In genomic region chr3:64141878-64142508, GRCm38 (mm10) we compare ENCODE assay signal across 27 mouse cellular contexts. TPM values are rescaled to one million over a fixed set of nuclear protein-coding genes. Genes with fewer than 3 reads are reported as not detected.
A peak's percentile ranks its signal among the peaks of the same experiment; 100 is the strongest.
DNase-seq lines count a peak whose midpoint lies in the region; ATAC-seq lines count a peak whose summit lies in the region.
"Had no signal": no experiment of that assay in that cellular context is flagged by ENCODE, and none has a peak within 500 bp of the region (broad histone marks: within the 10 kb centered on the region; RNA-seq: fewer than 3 reads in every experiment).

Gene Vmn2r2 (minus strand): TSS chr3:64141928.

- intact Hi-C loops in left cerebral cortex, postnatal 4 days (cut with DNase I): no loop called here
- intact Hi-C loops in left cerebral cortex, postnatal 10 days (cut with DNase I): no loop called here

- peak; percentile 24 for DNase-seq in forebrain, embryonic 14.5 days (ENCODE audit: low spot score)
- DNase-seq in forebrain, embryonic 10.5 days (ENCODE audit: extremely low spot score, low spot score): no peak
- DNase-seq in left cerebral cortex, postnatal 4 days: peak; percentile 3
- DNase-seq in left cerebral cortex, postnatal 10 days (ENCODE audit: extremely low spot score in 1 of 2, low spot score in 2 of 2): no peak
- DNase-seq in brain, adult 2 months (ENCODE audit: low read depth, low spot score): peak; percentile 7
- DNase-seq in hindbrain, embryonic 14.5 days (ENCODE audit: low spot score): peak; percentile 31
- DNase-seq in urinary bladder, adult 2 months (ENCODE audit: low spot score): no peak
- no peak for DNase-seq in right cerebral cortex, adult 2 months (ENCODE audit: low spot score in 2 of 2)
- DNase-seq: adrenal gland, postnatal 36 days; cerebellum, adult 8-10 months; gastrocnemius, postnatal 10 days; heart, adult 18-20 months; heart, postnatal 36 days; kidney, adult 9 months; kidney, postnatal 25 days; layer of hippocampus, postnatal 36 days; lung, postnatal 10 days; right cerebral cortex, adult 18-20 months; thymus, postnatal 25 days had no signal

- no peaks in the 10 kb centered on the region for H3K9me3 ChIP-seq in forebrain, embryonic 14.5 days (replicated peaks; ENCODE audit: control insufficient read depth, low read length)
- H3K9me3 ChIP-seq in forebrain, embryonic 10.5 days: no peaks in the 10 kb centered on the region
- H3K9me3 ChIP-seq in hindbrain, embryonic 14.5 days (ENCODE audit: control insufficient read depth, low read length): no peaks in the 10 kb centered on the region
- H3K9me3 ChIP-seq: intestine, embryonic 15.5 days; limb, embryonic 15.5 days had no signal

- H3K27me3 ChIP-seq in forebrain, embryonic 14.5 days (replicated peaks; ENCODE audit: control insufficient read depth, insufficient read depth, low read length): no peaks in the 10 kb centered on the region
- H3K27me3 ChIP-seq in forebrain, embryonic 10.5 days (ENCODE audit: poor library complexity, severe bottlenecking): no peaks in the 10 kb centered on the region
- H3K27me3 ChIP-seq in hindbrain, embryonic 14.5 days (ENCODE audit: control insufficient read depth, insufficient read depth, low read length): no peaks in the 10 kb centered on the region
- H3K27me3 ChIP-seq: intestine, embryonic 15.5 days; limb, embryonic 15.5 days had no signal

- no peak within 1 kb of the TSS for H3K9ac ChIP-seq in forebrain, embryonic 14.5 days (ENCODE audit: low read length)
- H3K9ac ChIP-seq in hindbrain, embryonic 14.5 days: no peak within 1 kb of the TSS
- H3K9ac ChIP-seq: intestine, embryonic 15.5 days; limb, embryonic 15.5 days had no signal

- H3K4me2 ChIP-seq in forebrain, embryonic 14.5 days (ENCODE audit: low read length): no peak within 1 kb of the TSS
- H3K4me2 ChIP-seq in hindbrain, embryonic 14.5 days (replicated peaks): no peak within 1 kb of the TSS
- H3K4me2 ChIP-seq: intestine, embryonic 15.5 days; limb, embryonic 15.5 days had no signal

- H3K4me3 ChIP-seq in forebrain, embryonic 14.5 days (ENCODE audit: low read depth, low read length): no peak within 1 kb of the TSS
- H3K4me3 ChIP-seq in forebrain, embryonic 10.5 days: no peak within 1 kb of the TSS
- H3K4me3 ChIP-seq in hindbrain, embryonic 14.5 days (replicated peaks; ENCODE audit: low read length): no peak within 1 kb of the TSS
- H3K4me3 ChIP-seq: erythroblast, embryonic 14.5 days; intestine, embryonic 15.5 days; limb, embryonic 15.5 days had no signal

- peak; percentile 62; the same call in 1 of the 2 replicates for ATAC-seq in forebrain, embryonic 14.5 days
- ATAC-seq in hindbrain, embryonic 14.5 days (ENCODE audit: low FRiP score): peak; percentile 71
- ATAC-seq: intestine, embryonic 15.5 days had no signal

- no peaks in the 10 kb centered on the region for H3K4me1 ChIP-seq in forebrain, embryonic 14.5 days (ENCODE audit: control insufficient read depth, insufficient read depth, low read length)
- no peaks in the 10 kb centered on the region for H3K4me1 ChIP-seq in forebrain, embryonic 10.5 days
- H3K4me1 ChIP-seq in hindbrain, embryonic 14.5 days (replicated peaks; ENCODE audit: control insufficient read depth, insufficient read depth, low read length): no peaks in the 10 kb centered on the region
- H3K4me1 ChIP-seq: intestine, embryonic 15.5 days; limb, embryonic 15.5 days had no signal

- 65% methylated on average over 2 of the region's 2 CpGs for WGBS in forebrain, embryonic 14.5 days
- 90% methylated on average over 2 of the region's 2 CpGs for WGBS in forebrain, embryonic 10.5 days
- WGBS in hindbrain, embryonic 14.5 days: 86% methylated on average over 2 of the region's 2 CpGs

- no peak within 1 kb of the TSS for H3K27ac ChIP-seq in forebrain, embryonic 14.5 days (ENCODE audit: low read depth, low read length)
- no peak within 1 kb of the TSS for H3K27ac ChIP-seq in forebrain, embryonic 10.5 days
- no peak within 1 kb of the TSS for H3K27ac ChIP-seq in hindbrain, embryonic 14.5 days
- H3K27ac ChIP-seq: intestine, embryonic 15.5 days; limb, embryonic 15.5 days had no signal

- no peaks in the 10 kb centered on the region for H3K36me3 ChIP-seq in forebrain, embryonic 14.5 days (ENCODE audit: control insufficient read depth, insufficient read depth, low read length)
- no peaks in the 10 kb centered on the region for H3K36me3 ChIP-seq in forebrain, embryonic 10.5 days (replicated peaks)
- H3K36me3 ChIP-seq in hindbrain, embryonic 14.5 days (replicated peaks; ENCODE audit: control insufficient read depth, insufficient read depth): no peaks in the 10 kb centered on the region
- H3K36me3 ChIP-seq: intestine, embryonic 15.5 days; limb, embryonic 15.5 days had no signal

RNA-seq across cellular contexts. Expression of gene Vmn2r2, which starts in this region (rescaled TPM):
- polyA plus RNA-seq in forebrain, embryonic 14.5 days (2014; fragmentation: Nextera tagmentation; extraction: Ambion mirVana): 0.07 TPM in 1 of 2 replicates, not detected in the other
- not detected in 2 replicates for polyA plus RNA-seq in forebrain, embryonic 10.5 days (2016; fragmentation: Nextera tagmentation; extraction: Ambion mirVana)
- not detected for total RNA-seq in left cerebral cortex, postnatal 4 days (2021)
- total RNA-seq in left cerebral cortex, postnatal 10 days (2021): not detected
- polyA plus RNA-seq in hindbrain, embryonic 14.5 days (2014; fragmentation: Nextera tagmentation; extraction: Ambion mirVana): 0.08 TPM in 1 of 2 replicates, not detected in the other
- polyA plus RNA-seq in urinary bladder, adult 2 months (2012; rRNA removed): not detected in 2 replicates
- total RNA-seq: adrenal gland, postnatal 36 days; common myeloid progenitor, adult 5-6 weeks; gastrocnemius, postnatal 10 days; heart, adult 18-20 months; heart, postnatal 36 days; layer of hippocampus, postnatal 36 days; left cerebral cortex, postnatal 25 days; megakaryocyte, adult 5-6 weeks had no signal
- polyA plus RNA-seq: erythroblast, embryonic 14.5 days; heart, embryonic 14.5 days; intestine, embryonic 15.5 days; limb, embryonic 15.5 days; liver, embryonic 16.5 days had no signal

Comparison
In these comparisons a context has a peak if more than half of its experiments do, and no peak if none do; other contexts are left out.
1. Peak in DNase-seq and ATAC-seq in forebrain, embryonic 14.5 days; RNA of the gene not detected or under 1 TPM.
2. Peak in DNase-seq in left cerebral cortex, postnatal 4 days; RNA of the gene not detected or under 1 TPM.
3. Peak in DNase-seq and ATAC-seq in hindbrain, embryonic 14.5 days; RNA of the gene not detected or under 1 TPM.